Mouse (Mus musculus): Measurements from ENCODE around the gene 4930432K21Rik. TPM values are rescaled to one million over a fixed set of nuclear protein-coding genes. Genes with fewer than 3 reads are reported as not detected.

4930432K21Rik gene
- polyA plus RNA-seq, 1 experiment from 2014 or later: 0.17 TPM

DNA sequence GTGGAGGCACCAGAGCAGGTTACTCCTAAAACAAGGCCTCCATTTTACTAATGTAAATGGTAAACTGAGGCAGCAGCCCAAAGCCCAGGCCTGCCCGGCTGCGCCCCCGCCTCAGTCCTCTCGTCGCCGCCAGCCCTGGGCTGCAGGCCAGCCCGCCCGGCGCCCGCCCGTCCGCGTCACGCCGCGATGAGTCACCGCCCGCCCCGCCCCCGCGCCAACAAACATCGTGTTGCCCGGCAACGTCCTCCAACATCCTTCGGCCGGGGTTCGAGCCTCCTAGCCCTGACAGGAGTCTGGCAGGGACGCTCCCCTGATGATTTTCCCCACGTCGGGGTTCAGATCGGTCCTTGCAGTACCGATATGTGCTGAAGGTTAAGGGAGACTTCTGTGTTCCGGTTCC, 44.7 kb downstream of the 4930432K21Rik start:
- Histone ChIP-seq H3K4me3 (ENCODE audit: low read depth, low read length) (peak overlapping the region; percentile 13; the same call in 1 of the 2 replicates), H3K36me3 (ENCODE audit: control insufficient read depth, insufficient read depth) (no peaks in the 10 kb centered on the region), H3K4me1 (replicated peaks; ENCODE audit: control insufficient read depth, insufficient read depth, low read length) (0 out of 2 replicates have a peak, but pooled peaks cover 7% of the 10 kb centered on the region), H3K27me3 (replicated peaks; ENCODE audit: control insufficient read depth, insufficient read depth, low read length) (no peaks in the 10 kb centered on the region), H3K9ac (ENCODE audit: low read depth, low read length) (peak overlapping the region; percentile 38; the same call in 1 of the 2 replicates), H3K9me3 (ENCODE audit: control insufficient read depth) (no peaks in the 10 kb centered on the region), H3K4me2 (replicated peaks; ENCODE audit: low read depth) (peak overlapping the region; percentile 62), H3K27ac (ENCODE audit: low read depth, low read length) (peak overlapping the region; percentile 86)
- 4% methylated on average over 33 of the region's 33 CpGs for WGBS
- ATAC-seq: peak; percentile 75
- TF ChIP-seq CTCF (IDR thresholded peaks at IDR 0.05; ENCODE audit: low read depth): no peak

DNA sequence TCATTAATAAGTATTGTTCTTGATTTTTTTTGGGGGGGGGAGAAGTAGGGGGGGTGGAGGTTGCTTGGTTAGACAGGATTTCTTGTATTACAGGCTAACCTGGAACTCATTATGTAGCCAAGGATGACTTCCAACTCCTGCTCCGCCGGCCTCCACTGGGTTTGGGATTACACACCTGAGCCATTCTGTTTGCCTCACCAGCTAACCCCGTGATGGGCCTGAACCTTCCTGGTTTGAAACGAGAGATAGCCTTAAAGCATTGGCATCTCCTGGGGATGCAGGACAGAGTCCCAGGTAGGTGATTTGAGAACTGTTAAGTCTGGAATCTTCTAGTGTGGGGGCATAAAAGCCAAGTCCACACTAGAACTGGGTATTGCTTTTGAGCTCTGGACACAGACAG, 45.3 kb downstream of the 4930432K21Rik start:
- no peak for ATAC-seq
- Histone ChIP-seq H3K9ac (ENCODE audit: low read depth, low read length) (no peak overlapping the region), H3K36me3 (ENCODE audit: control insufficient read depth, insufficient read depth) (no peaks in the 10 kb centered on the region), H3K4me1 (replicated peaks; ENCODE audit: control insufficient read depth, insufficient read depth, low read length) (0 out of 2 replicates have a peak, but pooled peaks cover 7% of the 10 kb centered on the region), H3K4me3 (ENCODE audit: low read depth, low read length) (no peak overlapping the region), H3K27ac (ENCODE audit: low read depth, low read length) (0 out of 2 replicates have a peak overlapping the region, but pooled peaks have one; percentile 86), H3K4me2 (replicated peaks; ENCODE audit: low read depth) (peak overlapping the region; percentile 62; the same call in 1 of the 2 replicates), H3K27me3 (replicated peaks; ENCODE audit: control insufficient read depth, insufficient read depth, low read length) (no peaks in the 10 kb centered on the region), H3K9me3 (ENCODE audit: control insufficient read depth) (no peaks in the 10 kb centered on the region)
- 70% methylated on average over 4 of the region's 4 CpGs for WGBS
- TF ChIP-seq CTCF (IDR thresholded peaks at IDR 0.05; ENCODE audit: low read depth): no peak

DNA sequence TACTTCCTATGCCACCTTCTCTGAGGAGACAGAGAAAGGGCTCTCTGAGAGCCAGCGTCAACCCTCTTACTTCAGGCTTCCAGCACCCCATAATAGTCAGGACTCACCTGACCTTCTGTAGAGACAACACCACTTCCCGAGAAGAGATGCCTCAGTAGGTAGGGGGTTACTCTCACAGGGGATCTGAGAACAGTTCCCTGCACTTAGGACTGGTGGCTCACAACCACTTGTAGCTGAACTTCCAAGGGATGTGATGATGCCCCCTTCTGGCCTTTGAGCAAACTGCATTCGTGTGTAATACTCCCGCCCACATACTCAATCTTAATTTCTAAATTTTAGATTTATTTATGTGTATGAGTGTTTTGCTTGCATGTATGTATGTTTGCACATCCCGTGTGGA, 45.7 kb downstream of the 4930432K21Rik start:
- ATAC-seq: no peak

DNA sequence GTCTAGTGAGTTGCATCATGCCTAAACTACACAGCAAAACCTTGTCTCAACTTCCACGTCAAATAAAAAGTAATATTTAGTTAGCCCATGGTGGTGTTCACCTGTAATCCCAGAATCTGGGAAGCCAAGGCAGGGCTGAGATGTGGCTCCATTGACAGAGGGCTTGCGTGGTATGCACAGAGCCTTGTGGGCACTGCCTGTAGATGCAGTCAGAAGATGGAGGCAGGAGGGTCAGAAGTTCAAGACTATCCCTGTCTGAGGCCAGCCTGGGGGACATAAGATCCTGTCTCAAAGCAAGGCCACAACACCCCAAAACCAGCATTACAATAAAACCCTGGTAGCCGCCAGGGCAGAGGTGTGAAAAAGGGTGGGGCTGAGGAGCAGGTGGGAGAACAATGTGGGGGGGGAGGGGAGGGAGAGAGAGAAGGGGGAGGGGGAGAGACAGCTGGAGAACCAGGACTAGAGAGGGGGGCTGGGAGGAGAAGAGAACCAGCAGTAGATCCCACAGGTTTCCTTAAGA, 46.5 kb downstream of the 4930432K21Rik start:
- Histone ChIP-seq H3K4me1 (replicated peaks; ENCODE audit: control insufficient read depth, insufficient read depth, low read length) (0 out of 2 replicates have a peak, but pooled peaks cover 7% of the 10 kb centered on the region), H3K9me3 (ENCODE audit: control insufficient read depth) (no peaks in the 10 kb centered on the region), H3K36me3 (ENCODE audit: control insufficient read depth, insufficient read depth) (no peaks in the 10 kb centered on the region), H3K27me3 (replicated peaks; ENCODE audit: control insufficient read depth, insufficient read depth, low read length) (no peaks in the 10 kb centered on the region), H3K9ac (ENCODE audit: low read depth, low read length) (no peak overlapping the region), H3K4me2 (replicated peaks; ENCODE audit: low read depth) (no peak overlapping the region), H3K27ac (ENCODE audit: low read depth, low read length) (no peak overlapping the region), H3K4me3 (ENCODE audit: low read depth, low read length) (no peak overlapping the region)
- no peak for TF ChIP-seq CTCF (IDR thresholded peaks at IDR 0.05; ENCODE audit: low read depth)
- no peak for ATAC-seq
- WGBS: 67% methylated on average over 3 of the region's 3 CpGs

More for the DNA sequence above, 45.7 kb downstream of the 4930432K21Rik start:
- Histone ChIP-seq H3K9me3 (ENCODE audit: control insufficient read depth) (no peaks in the 10 kb centered on the region), H3K4me1 (replicated peaks; ENCODE audit: control insufficient read depth, insufficient read depth, low read length) (0 out of 2 replicates have a peak, but pooled peaks cover 7% of the 10 kb centered on the region), H3K27ac (ENCODE audit: low read depth, low read length) (0 out of 2 replicates have a peak overlapping the region, but pooled peaks have one; percentile 86), H3K27me3 (replicated peaks; ENCODE audit: control insufficient read depth, insufficient read depth, low read length) (no peaks in the 10 kb centered on the region), H3K4me3 (ENCODE audit: low read depth, low read length) (no peak overlapping the region), H3K4me2 (replicated peaks; ENCODE audit: low read depth) (no peak overlapping the region), H3K9ac (ENCODE audit: low read depth, low read length) (no peak overlapping the region), H3K36me3 (ENCODE audit: control insufficient read depth, insufficient read depth) (no peaks in the 10 kb centered on the region)
- 86% methylated on average over 5 of the region's 5 CpGs for WGBS
- TF ChIP-seq CTCF (IDR thresholded peaks at IDR 0.05; ENCODE audit: low read depth): peak; percentile 70

DNA sequence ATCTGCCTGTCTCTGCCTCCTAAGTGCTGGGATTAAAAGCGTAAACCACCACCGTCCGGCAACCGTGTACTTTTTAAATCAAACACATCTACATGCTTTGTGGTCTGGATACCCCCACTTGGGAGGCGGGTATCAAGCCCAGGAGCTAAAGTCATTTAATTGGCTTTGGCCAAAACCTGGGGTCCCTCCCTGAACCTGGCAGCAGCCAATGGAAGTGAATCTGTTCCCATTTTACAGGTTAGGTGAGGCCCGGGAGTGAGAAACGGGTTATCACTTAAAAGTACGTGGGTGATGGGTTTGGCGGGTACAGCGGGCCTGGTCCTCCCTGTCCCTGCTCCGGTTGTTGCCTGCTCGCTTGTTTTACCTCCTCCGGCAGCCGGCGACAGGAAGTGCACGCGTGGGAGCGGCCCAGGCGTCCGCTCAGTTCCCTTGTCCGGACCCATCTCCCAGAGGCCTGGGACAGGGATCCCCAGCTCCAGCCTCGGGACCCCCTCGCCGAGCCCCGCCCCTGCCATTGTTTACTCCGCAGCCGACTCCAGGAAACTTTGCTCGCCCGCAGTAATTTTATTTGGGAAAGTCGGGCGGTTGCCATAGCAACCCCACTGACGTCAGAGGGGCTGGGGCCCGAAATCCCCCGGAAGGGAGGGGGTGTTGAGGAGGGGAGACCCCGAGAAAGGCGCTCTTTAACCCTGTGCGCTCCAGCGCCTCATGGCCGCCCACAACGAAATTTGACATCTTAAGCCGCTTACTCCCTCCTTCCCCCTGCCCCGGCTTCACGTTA, 49.5 kb downstream of the 4930432K21Rik start:
- WGBS: 5% methylated on average over 43 of the region's 43 CpGs
- Histone ChIP-seq H3K9me3 (ENCODE audit: control insufficient read depth) (no peaks in the 10 kb centered on the region), H3K9ac (ENCODE audit: low read depth, low read length) (peak overlapping the region; percentile 37), H3K4me1 (replicated peaks; ENCODE audit: control insufficient read depth, insufficient read depth, low read length) (no peaks in the 10 kb centered on the region; the same call in 1 of the 2 replicates), H3K4me2 (replicated peaks; ENCODE audit: low read depth) (peak overlapping the region; percentile 65), H3K27me3 (replicated peaks; ENCODE audit: control insufficient read depth, insufficient read depth, low read length) (no peaks in the 10 kb centered on the region), H3K27ac (ENCODE audit: low read depth, low read length) (peak overlapping the region; percentile 90), H3K4me3 (ENCODE audit: low read depth, low read length) (peak overlapping the region; percentile 38), H3K36me3 (ENCODE audit: control insufficient read depth, insufficient read depth) (no peaks in the 10 kb centered on the region)
- no peak; the same call in 1 of the 2 replicates for ATAC-seq
- no peak for TF ChIP-seq CTCF (IDR thresholded peaks at IDR 0.05; ENCODE audit: low read depth)

All from intestine, postnatal 0 days (tissue).